Mouse (Mus musculus): ENCODE measurements around the gene Ccr3.
A peak's percentile ranks its signal among the peaks of the same experiment; 100 is the strongest.
"Not testable (repeated sequence)": the region's sequence is repeated elsewhere in the genome, so short reads cannot be mapped to it uniquely, and the experiment has no call there.

Gene Ccr3

DNA sequence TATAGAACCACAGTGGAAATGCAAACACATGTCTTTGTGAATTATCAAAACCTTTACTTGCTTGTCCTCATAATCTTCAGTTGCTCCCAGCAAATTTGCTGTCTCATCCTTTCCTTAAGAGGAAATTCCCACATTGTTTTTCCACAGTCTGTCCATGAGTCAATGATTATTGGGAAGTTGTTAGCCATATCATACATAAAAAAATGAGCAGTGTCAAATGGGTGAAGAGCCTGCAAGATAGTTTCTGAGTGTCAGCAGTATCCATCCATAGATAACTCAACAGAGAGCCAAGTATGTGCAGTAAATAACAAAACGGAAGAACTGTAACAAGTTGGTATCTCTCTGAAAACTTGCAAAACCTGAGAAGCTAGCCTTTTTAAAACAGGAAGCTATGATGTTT, at the start of gene Ccr3:
Gene Ccr3 (plus strand): TSS at position 301 of the 400 bp plus-strand sequence.
- no peak for DNase-seq

- no peak for DNase-seq
These were observed 46.1 kb upstream of the Ccr3 start for GRCm38 (mm10) chr9:123975630-123976029.

DNA sequence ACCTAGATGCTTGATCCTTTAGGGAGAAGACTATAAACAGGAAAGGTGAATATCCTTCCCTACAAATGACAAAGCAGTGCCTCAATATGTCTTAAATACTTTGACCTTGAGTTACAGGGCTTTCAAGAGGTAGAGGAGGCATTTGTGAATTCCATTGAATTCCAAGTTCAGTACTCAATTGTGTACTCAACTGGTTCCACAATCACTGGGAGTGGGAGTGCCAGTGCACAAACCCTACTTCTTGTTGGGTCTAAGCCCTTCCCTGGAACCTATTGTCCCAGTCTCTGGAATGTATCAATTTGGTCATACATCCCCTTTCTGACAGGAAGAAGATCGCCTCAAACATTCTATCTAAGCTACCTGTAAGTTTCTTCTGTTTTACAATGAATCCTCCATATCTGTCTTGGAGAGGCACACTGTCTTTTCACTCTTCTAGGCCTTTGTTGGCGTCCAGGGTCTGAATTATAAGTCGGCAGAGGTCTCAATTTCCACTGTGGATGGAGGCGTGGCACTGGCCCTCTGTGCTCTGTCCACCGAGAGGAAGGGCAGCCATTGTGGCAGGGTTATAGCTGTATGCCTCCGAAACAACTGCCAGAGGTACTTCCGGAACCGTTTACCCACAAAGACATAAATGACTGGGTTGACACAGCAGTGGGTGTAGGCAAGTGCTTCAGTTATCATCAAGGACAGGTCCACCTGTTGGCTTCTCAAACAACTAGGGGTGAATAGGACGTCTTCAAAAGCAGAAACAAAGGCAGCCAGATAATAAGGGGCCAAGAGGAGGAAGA, 44.7 kb upstream of the Ccr3 start:
- no peak for DNase-seq

DNA sequence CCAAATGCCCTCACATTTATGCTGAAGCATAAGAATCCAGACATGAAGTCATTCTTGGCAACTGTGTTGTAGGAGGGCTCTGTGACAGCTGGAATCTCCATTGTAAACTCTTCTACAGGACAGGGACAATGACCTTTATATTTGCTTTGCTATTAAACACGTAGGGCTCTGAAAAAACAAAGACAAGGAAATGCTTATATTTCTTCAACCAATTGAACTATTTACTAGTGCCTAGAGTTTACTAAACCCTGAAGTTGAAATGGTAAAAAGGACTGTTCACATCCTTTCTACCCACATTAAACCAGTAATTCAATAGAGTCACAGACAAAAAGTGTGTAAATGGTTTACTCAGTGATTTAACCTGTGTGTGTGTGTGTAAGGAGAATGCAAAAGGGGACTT, 43.5 kb upstream of the Ccr3 start, which contains the start of gene Ccr1l1:
Gene Ccr1l1 (minus strand): TSS at position 101 of the 400 bp plus-strand sequence.
- no peak for DNase-seq

DNA sequence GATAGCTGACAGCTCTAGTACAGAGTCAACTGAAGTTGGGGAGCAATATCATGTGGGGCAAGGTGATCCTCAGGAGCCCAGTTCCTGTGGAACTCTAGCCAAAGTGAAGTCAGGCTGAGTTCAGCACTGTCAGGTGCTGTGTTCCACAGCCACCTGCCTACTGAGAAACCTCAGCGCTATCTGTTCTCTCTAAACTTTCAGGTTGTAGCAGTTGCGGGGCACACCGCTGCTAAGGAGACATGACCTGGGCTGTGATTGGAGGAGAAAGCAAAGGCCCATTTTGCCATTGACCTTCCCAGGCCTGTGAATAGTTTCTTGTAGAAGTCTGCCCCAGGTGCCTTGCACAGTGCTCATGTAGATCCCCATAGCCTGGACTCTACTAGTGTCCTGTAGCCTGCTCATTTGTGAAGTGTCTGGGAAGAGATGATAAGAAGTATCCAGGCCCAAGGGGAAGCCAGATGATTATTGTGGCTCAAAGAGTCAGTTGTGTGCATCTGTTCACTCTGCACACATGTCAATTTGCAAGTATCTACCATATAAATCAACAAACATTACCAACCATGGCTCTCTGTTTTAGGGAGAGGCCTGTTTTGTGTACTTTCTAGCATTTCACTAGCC, 40.8 kb upstream of the Ccr3 start:
- not testable (repeated sequence) for DNase-seq

- no peak for DNase-seq
These were observed 39.9 kb upstream of the Ccr3 start for GRCm38 (mm10) chr9:123981909-123982308.

DNA sequence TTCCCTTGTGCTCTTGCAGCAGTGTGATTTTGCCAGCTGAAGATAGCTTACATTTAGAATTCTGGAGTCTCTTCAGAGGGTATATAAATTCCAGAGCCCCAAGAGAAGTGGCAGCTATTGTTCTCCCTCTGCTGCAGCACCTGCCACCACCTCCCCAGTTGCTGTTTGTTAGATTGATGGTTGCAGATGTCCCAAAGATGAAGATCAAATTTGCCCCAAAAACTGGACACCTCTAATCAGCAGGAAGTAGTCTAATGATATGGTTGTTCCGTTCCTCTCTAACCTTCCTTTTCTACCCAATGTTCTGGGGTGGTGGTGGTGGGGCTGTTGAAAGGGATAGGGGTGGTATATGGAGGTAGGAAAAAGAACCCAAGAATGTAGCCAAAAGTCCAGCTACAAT, 39.1 kb upstream of the Ccr3 start:
- DNase-seq, result no peak

GRCm38 (mm10) chr9:123984943-123985342, 36.8 kb upstream of the Ccr3 start:
- no peak for DNase-seq

- peak; percentile 70 for DNase-seq
These were observed 35.6 kb upstream of the Ccr3 start for GRCm38 (mm10) chr9:123986217-123986616.

- DNase-seq, result no peak
These were observed 32.1 kb upstream of the Ccr3 start for GRCm38 (mm10) chr9:123989671-123990070.

- DNase-seq, result no peak
These were observed 30.4 kb upstream of the Ccr3 start for GRCm38 (mm10) chr9:123991312-123991906.

GRCm38 (mm10) chr9:123997719-123998118, 24.1 kb upstream of the Ccr3 start:
- no peak for DNase-seq

DNA sequence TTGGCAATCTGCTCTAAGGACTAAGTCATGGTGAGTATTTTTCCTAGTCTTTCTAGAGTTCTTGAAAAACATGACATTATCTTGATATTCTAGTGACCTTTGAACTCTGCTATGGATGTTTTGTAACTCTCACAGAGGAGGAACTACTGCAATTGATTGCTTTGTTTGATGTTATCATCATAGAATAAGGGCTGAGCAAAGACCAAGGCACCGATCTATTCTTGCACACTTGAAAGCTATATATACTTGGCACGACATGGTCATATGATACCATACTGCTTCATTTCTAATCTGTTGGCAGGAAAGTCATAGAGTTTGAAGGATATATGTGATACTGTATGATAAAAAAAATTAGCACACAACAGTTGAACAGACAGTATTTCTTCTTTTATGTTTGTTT, 22.0 kb upstream of the Ccr3 start:
- no peak for DNase-seq

- DNase-seq, result no peak
These were observed 9.1 kb upstream of the Ccr3 start for GRCm38 (mm10) chr9:124012691-124013090.

- DNase-seq, result no peak
These were observed 8.5 kb upstream of the Ccr3 start for GRCm38 (mm10) chr9:124013270-124013669.

DNA sequence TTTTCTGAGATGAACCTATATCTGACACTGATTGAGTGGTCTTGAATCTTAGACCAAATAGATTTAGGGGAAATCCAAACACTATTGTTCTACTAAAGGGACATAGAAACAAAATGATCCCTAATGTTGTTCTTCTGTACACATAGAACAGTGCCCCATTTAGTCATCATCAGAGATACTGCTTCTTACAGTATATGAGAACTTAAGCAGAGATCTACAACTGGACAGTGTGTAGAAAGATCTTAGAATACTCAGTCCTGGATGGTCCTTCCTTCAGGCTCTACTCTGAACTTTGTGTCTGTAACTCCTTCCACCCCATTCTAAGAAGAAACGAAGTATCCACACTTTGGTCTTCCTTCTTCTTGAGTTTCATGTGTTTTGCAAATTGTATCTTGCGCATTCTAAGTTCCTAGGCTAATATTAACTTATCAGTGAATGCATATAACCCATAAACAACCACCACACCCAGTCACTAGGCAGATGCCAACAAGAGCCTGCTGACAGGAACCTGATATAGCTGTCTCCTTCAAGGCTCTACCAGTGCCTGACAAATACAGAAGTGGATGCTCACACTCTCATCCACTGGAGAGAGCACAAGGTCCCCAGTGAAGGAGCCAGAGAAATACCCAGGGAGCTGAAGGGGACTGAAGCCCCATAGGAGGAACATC, 6.7 kb upstream of the Ccr3 start:
- DNase-seq, result no peak

DNA sequence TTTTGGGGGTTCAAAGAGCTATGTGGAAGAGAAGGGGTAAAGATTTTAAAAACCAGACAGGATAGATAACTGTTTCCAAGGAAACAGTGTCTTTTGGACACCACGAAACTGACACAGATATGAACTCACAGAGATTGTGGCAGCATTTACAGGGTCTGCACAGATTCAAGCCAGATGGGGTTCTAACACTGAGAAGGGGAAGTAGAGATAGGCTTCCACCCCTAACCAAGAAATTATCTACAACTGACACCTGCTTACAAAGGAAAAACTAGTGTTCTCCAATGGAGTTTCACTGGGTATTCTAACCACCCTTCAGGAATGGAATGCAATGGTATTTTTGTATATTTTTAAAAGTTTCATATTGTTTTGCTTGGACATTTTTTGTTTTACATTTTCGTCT, 5.7 kb upstream of the Ccr3 start:
- DNase-seq, result no peak

DNA sequence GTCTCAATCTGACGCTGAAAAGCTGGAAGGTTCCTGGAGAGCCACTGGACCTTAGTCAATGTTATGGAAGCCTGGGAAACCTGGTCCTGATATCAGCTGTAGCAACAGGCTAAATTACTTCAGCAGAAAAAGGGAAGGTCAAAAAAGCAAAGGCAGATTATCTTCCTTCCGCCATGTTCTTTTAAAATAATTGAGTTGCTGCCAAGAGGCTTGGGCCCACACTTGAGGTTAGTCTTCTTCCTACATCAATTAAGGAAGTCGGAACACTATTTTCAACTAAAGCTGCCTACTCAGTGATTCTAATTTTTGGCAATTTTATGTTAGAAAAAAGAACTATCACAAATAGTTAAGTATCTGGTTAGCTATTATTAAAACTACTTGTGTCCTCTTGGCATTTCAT, 1.9 kb upstream of the Ccr3 start:
- DNase-seq, result peak; percentile 27

GRCm38 (mm10) chr9:124033345-124033744, 11.6 kb downstream of the Ccr3 start:
- peak; percentile 79 for DNase-seq

GRCm38 (mm10) chr9:124037707-124038106, 15.9 kb downstream of the Ccr3 start:
- peak; percentile 86 for DNase-seq

DNA sequence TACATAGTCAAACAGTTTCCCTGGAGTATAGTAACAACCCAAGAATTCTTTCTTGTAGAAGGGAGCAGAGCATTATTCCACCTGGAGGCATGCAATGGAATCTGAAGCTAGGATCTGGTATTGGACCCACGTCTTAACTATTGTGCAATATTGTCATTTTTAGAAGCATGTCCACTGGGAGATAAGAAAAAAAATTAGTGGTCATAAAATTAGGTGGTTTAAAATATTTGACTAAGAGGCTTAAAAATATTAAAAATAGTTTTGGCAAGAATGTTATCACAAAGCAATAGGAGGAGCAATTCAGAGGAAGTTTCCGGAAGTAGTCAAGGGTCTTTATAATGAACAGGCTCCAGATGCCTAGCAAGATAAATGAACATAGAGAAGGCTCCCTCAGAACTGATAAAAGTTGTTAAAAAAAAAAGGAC, 16.4 kb downstream of the Ccr3 start:
- no peak for DNase-seq

GRCm38 (mm10) chr9:124038949-124039348, 17.2 kb downstream of the Ccr3 start:
- no peak for DNase-seq

DNA sequence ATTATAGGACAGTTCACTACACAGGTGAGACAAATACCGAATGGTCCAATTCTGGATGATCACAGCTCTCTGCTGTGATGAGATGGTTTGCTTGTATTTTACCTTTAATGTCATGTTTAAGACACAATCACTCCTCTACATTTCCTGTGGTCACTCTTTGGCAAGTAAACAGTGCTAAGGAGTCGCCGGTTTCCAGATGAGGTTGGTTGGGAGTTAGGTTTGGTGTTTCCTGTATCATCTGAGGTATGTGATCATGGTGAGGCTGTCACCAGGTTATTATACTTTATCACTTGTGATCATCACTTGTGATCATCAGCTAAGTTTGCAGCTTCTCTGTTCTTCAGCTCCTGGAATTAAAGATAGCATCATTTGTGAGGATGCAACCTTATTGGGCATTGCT, 19.2 kb downstream of the Ccr3 start:
- DNase-seq, result no peak
